Mouse (Mus musculus): ENCODE results near the gene Sp7. TPM values are rescaled to one million over a fixed set of nuclear protein-coding genes. Genes with fewer than 3 reads are reported as not detected.

Sp7 gene
- polyA plus RNA-seq, 1 experiment from 2014 or later, result 45.0 TPM

DNA sequence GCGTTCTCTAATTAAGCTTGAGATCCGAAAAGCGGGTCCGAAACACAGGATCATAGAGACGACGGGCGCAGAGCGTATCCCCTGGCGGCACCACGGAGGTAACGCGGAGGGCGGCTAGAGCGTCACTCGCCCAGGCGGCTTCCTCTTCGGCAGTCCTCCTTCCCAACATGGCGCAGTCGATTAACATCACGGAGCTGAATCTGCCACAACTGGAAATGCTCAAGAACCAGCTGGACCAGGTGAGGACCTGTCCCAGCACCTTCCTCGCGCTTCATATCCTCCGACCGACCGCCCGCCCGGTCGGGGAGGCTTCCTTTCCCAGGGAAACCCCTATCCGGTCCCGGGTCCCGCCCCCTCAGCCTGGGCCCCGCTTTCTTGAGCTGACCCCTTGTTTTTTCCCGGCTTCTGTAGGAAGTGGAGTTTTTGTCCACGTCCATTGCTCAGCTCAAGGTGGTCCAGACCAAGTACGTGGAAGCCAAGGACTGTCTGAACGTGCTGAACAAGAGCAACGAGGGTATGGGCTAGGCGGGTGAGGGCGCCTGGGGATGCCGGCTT lies 40.9 kb downstream of the Sp7 start, which contains the start of gene Pfdn5:
Pfdn5 (plus strand) TSS at position 95 of the 555 bp plus-strand sequence.
- ATAC-seq (ENCODE audit: low read depth) (peak; percentile 94), DNase-seq (ENCODE audit: low spot score) (peak; percentile 92)
- Histone ChIP-seq H3K4me2 (ENCODE audit: low read depth, low read length) (peak within 1 kb of the TSS; percentile 72), H3K9ac (ENCODE audit: low read depth, low read length) (peak within 1 kb of the TSS; percentile 87), H3K27ac (replicated peaks; ENCODE audit: low read depth, low read length) (peak within 1 kb of the TSS; percentile 78), H3K9me3 (ENCODE audit: control insufficient read depth, low read length) (no peaks in the 10 kb centered on the region), H3K27me3 (replicated peaks; ENCODE audit: control insufficient read depth, insufficient read depth, low read length) (no peaks in the 10 kb centered on the region), H3K4me3 (ENCODE audit: low read depth, low read length) (peak within 1 kb of the TSS; percentile 91), H3K4me1 (ENCODE audit: control insufficient read depth, insufficient read depth, low read length) (peaks cover 4% of the 10 kb centered on the region; the same call in 1 of the 2 replicates), H3K36me3 (ENCODE audit: control insufficient read depth, insufficient read depth, low read length) (peaks cover 56% of the 10 kb centered on the region)
- under 1% methylated on average over 40 of the region's 40 CpGs for WGBS

DNA sequence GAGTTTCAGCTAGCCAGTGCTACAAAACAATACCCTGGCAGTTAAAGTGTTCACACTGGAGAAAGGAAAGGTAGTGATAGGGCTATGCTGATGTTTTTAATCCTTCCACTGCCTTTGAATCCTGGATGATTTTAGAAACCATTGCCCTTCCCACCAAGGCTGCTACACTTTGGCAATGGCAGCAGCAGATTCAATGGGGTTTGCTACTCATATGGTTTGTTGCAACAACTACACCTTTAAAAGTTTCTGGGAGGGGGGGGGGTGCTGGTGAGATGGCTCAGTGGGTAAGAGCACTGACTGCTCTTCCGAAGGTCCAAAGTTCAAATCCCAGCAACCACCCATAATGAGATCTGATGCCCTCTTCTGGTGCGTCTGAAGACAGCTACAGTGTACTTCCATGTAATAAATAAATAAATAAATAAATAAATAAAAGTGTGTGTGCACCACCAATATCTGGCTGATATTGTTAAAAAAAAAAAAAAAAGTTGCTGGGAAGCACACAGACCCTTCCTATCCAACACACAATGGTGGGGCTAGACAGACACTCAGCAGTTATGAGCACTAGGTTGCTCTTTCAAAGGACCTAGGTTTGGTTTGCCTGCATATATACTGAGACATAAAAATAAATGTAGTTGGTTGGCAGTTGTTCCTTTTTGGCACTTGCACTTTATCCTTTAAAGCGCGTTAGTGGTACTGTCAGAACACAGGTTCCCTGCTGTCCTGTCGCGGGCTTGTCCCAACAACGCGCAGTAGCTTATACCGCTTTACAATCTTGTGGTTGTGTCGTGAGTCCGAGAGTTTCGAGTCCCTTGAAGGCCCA lies 42.1 kb downstream of the Sp7 start:
- Histone ChIP-seq H3K4me3 (ENCODE audit: low read depth, low read length) (no peak overlapping the region), H3K36me3 (ENCODE audit: control insufficient read depth, insufficient read depth, low read length) (peaks cover 56% of the 10 kb centered on the region), H3K9me3 (ENCODE audit: control insufficient read depth, low read length) (no peaks in the 10 kb centered on the region), H3K9ac (ENCODE audit: low read depth, low read length) (no peak overlapping the region), H3K4me1 (ENCODE audit: control insufficient read depth, insufficient read depth, low read length) (peaks cover 3% of the 10 kb centered on the region; the same call in 1 of the 2 replicates), H3K27ac (replicated peaks; ENCODE audit: low read depth, low read length) (no peak overlapping the region), H3K27me3 (replicated peaks; ENCODE audit: control insufficient read depth, insufficient read depth, low read length) (no peaks in the 10 kb centered on the region), H3K4me2 (ENCODE audit: low read depth, low read length) (peak overlapping the region; percentile 72)
- 76% methylated on average over 12 of the region's 12 CpGs for WGBS
- DNase-seq (ENCODE audit: low spot score) (no peak), ATAC-seq (ENCODE audit: low read depth) (no peak)

DNA sequence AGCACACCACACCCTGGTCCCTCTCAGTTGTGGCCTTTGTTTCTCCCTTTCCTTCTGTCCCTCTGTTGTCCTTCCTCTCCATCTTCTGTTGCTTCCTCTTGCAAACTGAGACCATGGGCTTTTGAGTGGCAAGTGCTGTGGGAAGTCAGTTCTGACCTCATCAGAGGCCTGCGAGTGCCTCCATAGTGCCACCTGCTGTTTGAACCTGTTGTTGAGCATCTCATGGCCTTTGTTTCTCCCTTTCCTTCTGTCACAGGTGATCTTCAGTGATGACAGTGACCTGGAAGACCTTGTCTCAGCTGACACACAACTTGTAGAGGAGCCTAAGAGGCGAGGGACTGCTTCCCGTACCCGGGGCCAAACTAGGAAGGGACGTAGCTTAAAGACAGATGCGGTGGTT lies 50.7 kb downstream of the Sp7 start:
- Histone ChIP-seq H3K4me2 (ENCODE audit: low read depth, low read length) (no peak overlapping the region), H3K4me1 (ENCODE audit: control insufficient read depth, insufficient read depth, low read length) (no peaks in the 10 kb centered on the region), H3K27ac (replicated peaks; ENCODE audit: low read depth, low read length) (no peak overlapping the region), H3K4me3 (ENCODE audit: low read depth, low read length) (no peak overlapping the region), H3K9me3 (ENCODE audit: control insufficient read depth, low read length) (no peaks in the 10 kb centered on the region), H3K9ac (ENCODE audit: low read depth, low read length) (no peak overlapping the region), H3K27me3 (replicated peaks; ENCODE audit: control insufficient read depth, insufficient read depth, low read length) (no peaks in the 10 kb centered on the region), H3K36me3 (ENCODE audit: control insufficient read depth, insufficient read depth, low read length) (peaks cover 84% of the 10 kb centered on the region)
- WGBS, result 92% methylated on average over 6 of the region's 6 CpGs
- DNase-seq (ENCODE audit: low spot score) (peak; percentile 61), ATAC-seq (ENCODE audit: low read depth) (no peak)

DNA sequence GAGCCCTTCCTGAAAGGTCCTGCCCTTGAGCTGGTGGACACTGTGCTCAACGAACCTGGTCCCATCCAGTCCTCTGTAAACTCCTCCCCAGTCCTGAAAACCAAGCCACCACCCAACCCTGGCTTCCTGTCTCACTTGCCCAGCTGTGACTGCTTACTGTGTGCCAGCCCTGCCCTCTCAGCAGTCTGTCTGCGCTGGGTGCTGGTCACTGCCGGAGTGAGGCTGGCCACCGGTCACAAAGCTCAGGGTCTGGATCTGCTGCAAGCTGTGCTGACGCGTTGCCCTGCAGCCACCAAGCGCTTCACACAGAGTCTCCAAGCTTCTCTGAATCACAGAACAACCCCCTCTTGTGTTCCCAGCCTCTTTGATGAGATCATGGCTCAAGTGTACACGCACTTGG lies 51.7 kb downstream of the Sp7 start:
- Histone ChIP-seq H3K9ac (ENCODE audit: low read depth, low read length) (no peak overlapping the region), H3K27me3 (replicated peaks; ENCODE audit: control insufficient read depth, insufficient read depth, low read length) (no peaks in the 10 kb centered on the region), H3K4me2 (ENCODE audit: low read depth, low read length) (no peak overlapping the region), H3K36me3 (ENCODE audit: control insufficient read depth, insufficient read depth, low read length) (peaks cover 80% of the 10 kb centered on the region), H3K9me3 (ENCODE audit: control insufficient read depth, low read length) (no peaks in the 10 kb centered on the region), H3K4me1 (ENCODE audit: control insufficient read depth, insufficient read depth, low read length) (no peaks in the 10 kb centered on the region), H3K4me3 (ENCODE audit: low read depth, low read length) (no peak overlapping the region), H3K27ac (replicated peaks; ENCODE audit: low read depth, low read length) (no peak overlapping the region)
- 93% methylated on average over 8 of the region's 8 CpGs for WGBS
- DNase-seq (ENCODE audit: low spot score) (no peak), ATAC-seq (ENCODE audit: low read depth) (no peak)

DNA sequence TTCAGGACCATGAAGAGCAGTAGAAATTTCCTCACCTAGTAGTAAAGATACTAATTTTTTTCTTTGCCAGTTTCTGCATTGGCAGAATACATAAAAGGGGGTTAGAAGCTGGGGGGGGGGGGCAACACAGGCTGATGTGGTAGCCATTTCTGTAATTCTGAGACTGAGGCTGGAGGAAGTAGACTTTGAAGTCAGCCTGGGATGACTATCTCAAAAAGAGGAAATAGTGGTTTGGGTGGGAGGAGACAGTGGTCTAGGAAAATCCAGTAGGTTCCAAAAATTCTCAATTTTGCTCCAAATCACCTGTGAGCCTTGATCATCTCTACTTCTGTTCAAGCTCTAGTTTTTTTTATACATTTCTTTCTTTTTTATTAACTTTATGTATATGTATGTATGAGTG lies 55.5 kb downstream of the Sp7 start:
- DNase-seq (ENCODE audit: low spot score), result no peak
- no peaks in the 10 kb centered on the region for H3K4me1 ChIP-seq (ENCODE audit: control insufficient read depth, insufficient read depth, low read length)
- H3K4me2 ChIP-seq (ENCODE audit: low read depth, low read length), result no peak overlapping the region
- no peak overlapping the region for H3K27ac ChIP-seq (replicated peaks; ENCODE audit: low read depth, low read length)
- H3K36me3 ChIP-seq (ENCODE audit: control insufficient read depth, insufficient read depth, low read length), result peaks cover 74% of the 10 kb centered on the region
- H3K9ac ChIP-seq (ENCODE audit: low read depth, low read length), result no peak overlapping the region
- no peak for ATAC-seq (ENCODE audit: low read depth)
- no peaks in the 10 kb centered on the region for H3K27me3 ChIP-seq (replicated peaks; ENCODE audit: control insufficient read depth, insufficient read depth, low read length)
- H3K4me3 ChIP-seq (ENCODE audit: low read depth, low read length), result no peak overlapping the region
- no peaks in the 10 kb centered on the region for H3K9me3 ChIP-seq (ENCODE audit: control insufficient read depth, low read length)

DNA sequence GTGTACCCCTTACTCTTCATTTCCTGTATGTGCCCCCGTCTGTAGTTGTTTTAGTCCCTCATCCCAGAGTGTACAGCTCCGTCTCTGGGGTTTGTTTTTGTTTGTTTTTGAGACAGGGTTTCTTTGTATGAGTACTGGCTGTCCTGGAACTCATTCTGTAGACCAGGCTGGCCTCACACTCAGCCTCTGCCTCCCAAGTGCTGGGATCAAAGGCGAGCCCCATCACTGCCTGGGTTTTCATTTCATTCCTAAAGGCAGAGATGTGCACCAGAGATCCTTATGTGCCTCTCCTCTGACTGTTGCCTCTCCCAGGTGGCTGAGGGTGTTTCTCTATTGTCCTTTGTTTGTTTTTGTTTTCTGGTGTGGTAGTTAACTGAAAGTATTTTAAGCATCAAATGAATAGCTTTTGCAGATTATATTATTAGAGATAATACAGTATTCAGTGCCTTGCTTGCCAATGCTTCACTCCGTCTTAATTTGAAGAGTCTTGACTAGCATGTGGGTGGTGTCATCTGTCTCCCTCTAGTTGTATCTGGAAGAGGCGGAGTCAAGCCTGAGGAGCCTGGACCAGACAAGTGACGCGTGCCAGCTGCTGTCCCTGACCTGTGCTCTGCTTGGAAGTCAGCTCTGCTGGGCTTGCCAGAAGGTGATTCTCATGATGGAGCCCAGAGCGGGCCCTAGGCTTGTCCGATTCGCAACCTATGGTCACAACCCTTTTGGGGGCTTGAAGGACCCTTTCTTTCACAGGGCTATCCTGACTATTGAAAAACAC lies 56.7 kb downstream of the Sp7 start:
- ATAC-seq (ENCODE audit: low read depth) (no peak), DNase-seq (ENCODE audit: low spot score) (no peak)
- Histone ChIP-seq H3K9me3 (ENCODE audit: control insufficient read depth, low read length) (no peaks in the 10 kb centered on the region), H3K4me1 (ENCODE audit: control insufficient read depth, insufficient read depth, low read length) (no peaks in the 10 kb centered on the region), H3K4me3 (ENCODE audit: low read depth, low read length) (no peak overlapping the region), H3K9ac (ENCODE audit: low read depth, low read length) (no peak overlapping the region), H3K27me3 (replicated peaks; ENCODE audit: control insufficient read depth, insufficient read depth, low read length) (no peaks in the 10 kb centered on the region), H3K36me3 (ENCODE audit: control insufficient read depth, insufficient read depth, low read length) (peaks cover 74% of the 10 kb centered on the region), H3K4me2 (ENCODE audit: low read depth, low read length) (no peak overlapping the region), H3K27ac (replicated peaks; ENCODE audit: low read depth, low read length) (no peak overlapping the region)
- 74% methylated on average over 10 of the region's 10 CpGs for WGBS

DNA sequence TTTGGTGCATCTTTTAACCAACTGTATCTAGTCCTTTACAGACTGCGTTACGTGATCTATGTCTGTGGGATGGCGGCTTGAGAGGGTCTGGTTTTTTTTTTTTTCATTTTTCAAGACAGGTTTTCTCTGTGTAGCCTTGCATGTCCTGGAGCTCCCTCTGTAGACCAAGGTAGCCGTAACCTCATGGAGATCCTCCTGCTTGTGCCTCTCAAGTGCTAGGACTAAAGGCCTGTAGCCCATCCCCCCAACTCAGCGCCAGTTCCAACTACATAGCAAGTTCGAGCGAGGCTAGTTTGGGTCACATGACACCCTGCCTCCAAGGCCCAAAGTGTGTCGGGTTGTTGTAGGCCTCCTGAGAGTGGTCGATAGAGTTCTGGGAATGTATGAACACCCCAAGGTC lies 58.3 kb downstream of the Sp7 start:
- peaks cover 76% of the 10 kb centered on the region for H3K36me3 ChIP-seq (ENCODE audit: control insufficient read depth, insufficient read depth, low read length)
- no peak overlapping the region for H3K4me2 ChIP-seq (ENCODE audit: low read depth, low read length)
- H3K4me1 ChIP-seq (ENCODE audit: control insufficient read depth, insufficient read depth, low read length), result no peaks in the 10 kb centered on the region
- H3K9me3 ChIP-seq (ENCODE audit: control insufficient read depth, low read length), result no peaks in the 10 kb centered on the region
- ATAC-seq (ENCODE audit: low read depth), result no peak
- H3K27me3 ChIP-seq (replicated peaks; ENCODE audit: control insufficient read depth, insufficient read depth, low read length), result no peaks in the 10 kb centered on the region
- no peak for DNase-seq (ENCODE audit: low spot score)
- H3K27ac ChIP-seq (replicated peaks; ENCODE audit: low read depth, low read length), result no peak overlapping the region
- no peak overlapping the region for H3K9ac ChIP-seq (ENCODE audit: low read depth, low read length)
- no peak overlapping the region for H3K4me3 ChIP-seq (ENCODE audit: low read depth, low read length)
- 78% methylated on average over 9 of the region's 9 CpGs for WGBS
